25 mouse cellular contexts compared by ENCODE assay signal in genomic region chr1:90688086-90688485, GRCm38 (mm10).
DNase-seq lines count a peak whose midpoint lies in the region; ATAC-seq and TF ChIP-seq lines count a peak whose summit lies in the region.
"Had no signal": no experiment of that assay in that cellular context is flagged by ENCODE, and none has a peak within 500 bp of the region (broad histone marks: within the 10 kb centered on the region; RNA-seq: fewer than 3 reads in every experiment).

No protein-coding gene starts in this region.

- no peaks in the 10 kb centered on the region for H3K9me3 ChIP-seq in hindbrain, postnatal 0 days (ENCODE audit: low read length)
- H3K9me3 ChIP-seq in hindbrain, embryonic 11.5 days (ENCODE audit: control insufficient read depth, low read length) = no peaks in the 10 kb centered on the region
- no peaks in the 10 kb centered on the region for H3K9me3 ChIP-seq in lung, embryonic 16.5 days (ENCODE audit: control insufficient read depth, low read length)
- H3K9me3 ChIP-seq: embryonic facial prominence, embryonic 12.5 days; forebrain, embryonic 12.5 days; forebrain, embryonic 15.5 days; heart, embryonic 15.5 days; hindbrain, embryonic 10.5 days had no signal

- 42% methylated on average over 5 of the region's 5 CpGs for WGBS in hindbrain, postnatal 0 days
- 85% methylated on average over 5 of the region's 5 CpGs for WGBS in hindbrain, embryonic 11.5 days
- WGBS in lung, embryonic 16.5 days = 61% methylated on average over 5 of the region's 5 CpGs

- H3K36me3 ChIP-seq in hindbrain, postnatal 0 days (ENCODE audit: insufficient read depth, low read length) = no peaks in the 10 kb centered on the region
- no peaks in the 10 kb centered on the region for H3K36me3 ChIP-seq in hindbrain, embryonic 11.5 days (ENCODE audit: control insufficient read depth, insufficient read depth, low read length)
- H3K36me3 ChIP-seq in lung, embryonic 16.5 days (ENCODE audit: control insufficient read depth, insufficient read depth, low read length) = no peaks in the 10 kb centered on the region
- H3K36me3 ChIP-seq: embryonic facial prominence, embryonic 12.5 days; forebrain, embryonic 12.5 days; forebrain, embryonic 15.5 days; heart, embryonic 12.5 days; heart, embryonic 15.5 days; hindbrain, embryonic 10.5 days had no signal

- H3K27me3 ChIP-seq in hindbrain, postnatal 0 days (ENCODE audit: insufficient read depth, low read length) = no peaks in the 10 kb centered on the region
- no peaks in the 10 kb centered on the region for H3K27me3 ChIP-seq in hindbrain, embryonic 11.5 days (ENCODE audit: control insufficient read depth, insufficient read depth, low read length)
- H3K27me3 ChIP-seq in lung, embryonic 16.5 days (ENCODE audit: control insufficient read depth, insufficient read depth, low read depth, low read length) = no peaks in the 10 kb centered on the region
- H3K27me3 ChIP-seq: embryonic facial prominence, embryonic 12.5 days; forebrain, embryonic 12.5 days; forebrain, embryonic 15.5 days; heart, embryonic 12.5 days; heart, embryonic 15.5 days had no signal

- H3K4me3 ChIP-seq in hindbrain, postnatal 0 days (ENCODE audit: low read length) = no peak overlapping the region
- no peak overlapping the region for H3K4me3 ChIP-seq in hindbrain, embryonic 11.5 days (ENCODE audit: low read depth, low read length)
- H3K4me3 ChIP-seq in lung, embryonic 16.5 days (ENCODE audit: low read length) = no peak overlapping the region
- H3K4me3 ChIP-seq: embryonic facial prominence, embryonic 12.5 days; erythroblast, embryonic 14.5 days; forebrain, embryonic 12.5 days; forebrain, embryonic 15.5 days; heart, embryonic 12.5 days; heart, embryonic 15.5 days; hindbrain, embryonic 10.5 days had no signal

- H3K9ac ChIP-seq in hindbrain, postnatal 0 days (replicated peaks; ENCODE audit: low read length) = no peak overlapping the region
- no peak overlapping the region for H3K9ac ChIP-seq in hindbrain, embryonic 11.5 days (ENCODE audit: low read depth, low read length)
- no peak overlapping the region for H3K9ac ChIP-seq in lung, embryonic 16.5 days (ENCODE audit: low read length)
- H3K9ac ChIP-seq: embryonic facial prominence, embryonic 12.5 days; forebrain, embryonic 12.5 days; forebrain, embryonic 15.5 days; heart, embryonic 12.5 days; heart, embryonic 15.5 days; hindbrain, embryonic 14.5 days had no signal

- no peak for TF ChIP-seq CTCF in hindbrain, postnatal 0 days (IDR thresholded peaks at IDR 0.05; ENCODE audit: low read depth)

- H3K4me1 ChIP-seq in hindbrain, postnatal 0 days (ENCODE audit: insufficient read depth, low read length) = no peaks in the 10 kb centered on the region
- H3K4me1 ChIP-seq in hindbrain, embryonic 11.5 days (replicated peaks; ENCODE audit: control insufficient read depth, insufficient read depth, low read length) = no peaks in the 10 kb centered on the region
- H3K4me1 ChIP-seq in lung, embryonic 16.5 days (replicated peaks; ENCODE audit: control insufficient read depth, insufficient read depth, low read length) = peaks cover 8% of the 10 kb centered on the region
- H3K4me1 ChIP-seq: embryonic facial prominence, embryonic 12.5 days; forebrain, embryonic 12.5 days; forebrain, embryonic 15.5 days had no signal

- no peak overlapping the region for H3K4me2 ChIP-seq in hindbrain, postnatal 0 days (ENCODE audit: low read depth, low read length)
- no peak overlapping the region for H3K4me2 ChIP-seq in hindbrain, embryonic 11.5 days (replicated peaks; ENCODE audit: low read depth, low read length)
- no peak overlapping the region for H3K4me2 ChIP-seq in lung, embryonic 16.5 days (ENCODE audit: low read depth, low read length)
- H3K4me2 ChIP-seq: embryonic facial prominence, embryonic 12.5 days; forebrain, embryonic 12.5 days; forebrain, embryonic 15.5 days; heart, embryonic 12.5 days; heart, embryonic 15.5 days; hindbrain, embryonic 14.5 days had no signal

- no peak overlapping the region for H3K27ac ChIP-seq in hindbrain, postnatal 0 days
- H3K27ac ChIP-seq in hindbrain, embryonic 11.5 days (ENCODE audit: low read depth, low read length) = no peak overlapping the region
- H3K27ac ChIP-seq in lung, embryonic 16.5 days (ENCODE audit: low read length) = peak overlapping the region; percentile 27; the same call in 1 of the 2 replicates
- H3K27ac ChIP-seq: embryonic facial prominence, embryonic 12.5 days; forebrain, embryonic 12.5 days; forebrain, embryonic 15.5 days; heart, embryonic 15.5 days; hindbrain, embryonic 10.5 days; hindbrain, embryonic 14.5 days had no signal

- no peak for ATAC-seq in hindbrain, postnatal 0 days
- ATAC-seq in hindbrain, embryonic 11.5 days (ENCODE audit: low FRiP score) = no peak
- ATAC-seq in lung, embryonic 16.5 days (ENCODE audit: low read depth) = no peak
- ATAC-seq: activated CD4-positive, CD25-positive, alpha-beta regulatory T cell, adult 4 months; forebrain, embryonic 15.5 days had no signal

- peak; percentile 76 to 77 for DNase-seq in cerebellum, postnatal 10 days
- no peak for DNase-seq in cerebellum, adult 18-20 months
- DNase-seq in hindbrain, postnatal 0 days (ENCODE audit: low spot score) = peak; percentile 36
- no peak for DNase-seq in hindbrain, embryonic 11.5 days (ENCODE audit: low spot score)
- no peak for DNase-seq in lung, postnatal 4 days
- peak; percentile 67 for DNase-seq in retina, embryonic 14.5 days (ENCODE audit: low spot score)
- DNase-seq in right cerebral cortex, adult 18-20 months = no peak
- DNase-seq: adrenal gland, adult 8-10 months; adrenal gland, postnatal 25 days; cerebellum, adult 11-12 months; cerebellum, adult 9-10 months; gastrocnemius, postnatal 25 days; heart, adult 18-20 months; heart, postnatal 10 days; heart, postnatal 36 days had no signal

Comparison
In these comparisons a context has a peak if more than half of its experiments do, and no peak if none do; other contexts are left out.
1. DNase-seq: peak in cerebellum, postnatal 10 days (2 of 2), hindbrain, postnatal 0 days (single experiment) and retina, embryonic 14.5 days (single experiment); none in cerebellum, adult 18-20 months (0 of 2), hindbrain, embryonic 11.5 days (single experiment), lung, postnatal 4 days (0 of 2) and right cerebral cortex, adult 18-20 months (single experiment).